9 mouse cellular contexts compared by ENCODE assay signal in genomic region chr9:57504891-57505290, GRCm38 (mm10). TPM values are rescaled to one million over a fixed set of nuclear protein-coding genes. Genes with fewer than 3 reads are reported as not detected.
DNase-seq lines count a peak whose midpoint lies in the region; ATAC-seq and TF ChIP-seq lines count a peak whose summit lies in the region.
"Had no signal": no experiment of that assay in that cellular context is flagged by ENCODE, and none has a peak within 500 bp of the region (broad histone marks: within the 10 kb centered on the region; RNA-seq: fewer than 3 reads in every experiment).

No protein-coding gene starts in this region.

- peak overlapping the region; percentile 70 for H3K9ac ChIP-seq in heart, embryonic 14.5 days (ENCODE audit: low read length)
- H3K9ac ChIP-seq in hindbrain, embryonic 15.5 days = 0 out of 2 replicates have a peak overlapping the region, but pooled peaks have one; percentile 40
- peak overlapping the region; percentile 51; the same call in 1 of the 2 replicates for H3K9ac ChIP-seq in midbrain, embryonic 14.5 days (replicated peaks; ENCODE audit: low read length)

- H3K27ac ChIP-seq in heart, embryonic 14.5 days (replicated peaks in 1 of 2; ENCODE audit: control insufficient read depth in 1 of 2, insufficient read depth in 1 of 2, low read depth in 2 of 2, low read length in 2 of 2) = peak overlapping the region; percentile 83
- no peak overlapping the region for H3K27ac ChIP-seq in cortical plate, adult 2 months (ENCODE audit: insufficient read depth, low read length)
- no peak overlapping the region for H3K27ac ChIP-seq in hindbrain, embryonic 15.5 days (replicated peaks)
- H3K27ac ChIP-seq in midbrain, embryonic 14.5 days (replicated peaks; ENCODE audit: low read depth, low read length) = peak overlapping the region; percentile 85

- no peak for TF ChIP-seq POLR2A in cortical plate, adult 2 months (IDR thresholded peaks at IDR 0.05; ENCODE audit: extremely low read depth, insufficient read depth, low read length)

- DNase-seq in heart, postnatal 36 days = no peak
- no peak for DNase-seq in midbrain, embryonic 14.5 days
- DNase-seq in layer of hippocampus, postnatal 14 days (ENCODE audit: low spot score in 2 of 2) = no peak
- no peak for DNase-seq in ovary, postnatal 14 days (ENCODE audit: low spot score)
- no peak for DNase-seq in lung, postnatal 36 days

- peak overlapping the region; percentile 98 for H3K4me2 ChIP-seq in heart, embryonic 14.5 days (ENCODE audit: low read length)
- H3K4me2 ChIP-seq in hindbrain, embryonic 15.5 days = peak overlapping the region; percentile 93
- H3K4me2 ChIP-seq in midbrain, embryonic 14.5 days (ENCODE audit: low read length) = peak overlapping the region; percentile 87

- peak overlapping the region in 1 of 2 experiments; percentile 52; a peak in 1 of 4 replicates for H3K4me3 ChIP-seq in heart, embryonic 14.5 days (ENCODE audit: control insufficient read depth in 1 of 2, insufficient read depth in 1 of 2, low read depth in 1 of 2, low read length in 2 of 2)
- H3K4me3 ChIP-seq in cortical plate, adult 2 months (ENCODE audit: insufficient read depth, low read length) = peak overlapping the region; percentile 43; the same call in 1 of the 2 replicates
- peak overlapping the region; percentile 46 for H3K4me3 ChIP-seq in hindbrain, embryonic 15.5 days
- H3K4me3 ChIP-seq in midbrain, embryonic 14.5 days (replicated peaks; ENCODE audit: low read depth, low read length) = peak overlapping the region; percentile 40

- no peak for ATAC-seq in heart, embryonic 14.5 days (ENCODE audit: insufficient number of reproducible peaks, insufficient read depth, low FRiP score, low read depth)
- ATAC-seq in hindbrain, embryonic 15.5 days (ENCODE audit: low FRiP score, low read depth) = no peak
- ATAC-seq in midbrain, embryonic 14.5 days (ENCODE audit: low FRiP score, low TSS enrichment) = no peak

- no peaks in the 10 kb centered on the region for H3K36me3 ChIP-seq in heart, embryonic 14.5 days (ENCODE audit: control insufficient read depth, insufficient read depth, low read length)
- H3K36me3 ChIP-seq in hindbrain, embryonic 15.5 days = no peaks in the 10 kb centered on the region
- no peaks in the 10 kb centered on the region for H3K36me3 ChIP-seq in midbrain, embryonic 14.5 days (ENCODE audit: control insufficient read depth, insufficient read depth, low read length)

- peaks cover 29 to 49% of the 10 kb centered on the region in 2 experiments for H3K4me1 ChIP-seq in heart, embryonic 14.5 days (ENCODE audit: control insufficient read depth in 2 of 2, insufficient read depth in 2 of 2, low read length in 2 of 2)
- H3K4me1 ChIP-seq in cortical plate, adult 2 months (ENCODE audit: control insufficient read depth, insufficient read depth, low read length) = no peaks in the 10 kb centered on the region
- H3K4me1 ChIP-seq in hindbrain, embryonic 15.5 days (replicated peaks) = peaks cover 57% of the 10 kb centered on the region
- H3K4me1 ChIP-seq in midbrain, embryonic 14.5 days (ENCODE audit: control insufficient read depth, insufficient read depth, low read length) = peaks cover 36% of the 10 kb centered on the region

- TF ChIP-seq CTCF in cortical plate, adult 2 months (IDR thresholded peaks at IDR 0.05; ENCODE audit: extremely low read depth, insufficient read depth, low read length) = no peak

- 57% methylated on average over 10 of the region's 10 CpGs for WGBS in heart, embryonic 14.5 days
- WGBS in hindbrain, embryonic 15.5 days = 57% methylated on average over 10 of the region's 10 CpGs
- 44% methylated on average over 10 of the region's 10 CpGs for WGBS in midbrain, embryonic 14.5 days

- H3K9me3 ChIP-seq in heart, embryonic 14.5 days (ENCODE audit: control insufficient read depth, low read length) = no peaks in the 10 kb centered on the region
- no peaks in the 10 kb centered on the region for H3K9me3 ChIP-seq in hindbrain, embryonic 15.5 days
- no peaks in the 10 kb centered on the region for H3K9me3 ChIP-seq in midbrain, embryonic 14.5 days (ENCODE audit: control insufficient read depth, low read length)

- intact Hi-C loops in heart, postnatal 36 days (cut with DNase I) = no loop called here

- peaks cover 46% of the 10 kb centered on the region for H3K27me3 ChIP-seq in heart, embryonic 14.5 days (ENCODE audit: control insufficient read depth, insufficient read depth, low read length)
- H3K27me3 ChIP-seq in hindbrain, embryonic 15.5 days = peaks cover 25% of the 10 kb centered on the region
- H3K27me3 ChIP-seq in midbrain, embryonic 14.5 days (ENCODE audit: control insufficient read depth, insufficient read depth, low read length) = peaks cover 46% of the 10 kb centered on the region

RNA-seq across cellular contexts. Expression of gene Rpp25, which starts 1.1 kb away (rescaled TPM):
- 13.1 and 15.2 TPM in 2 replicates for polyA plus RNA-seq in heart, embryonic 14.5 days (2014; fragmentation: Nextera tagmentation; extraction: Ambion mirVana)
- 1 to 10 TPM; 1.0 to 2.1 TPM for total RNA-seq in heart, postnatal 36 days (2021)
- 15.1 and 16.0 TPM in 2 replicates for polyA plus RNA-seq in cortical plate, adult 2 months (2012; rRNA removed)
- 17.7 and 18.0 TPM in 2 replicates for polyA plus RNA-seq in hindbrain, embryonic 15.5 days (2015; fragmentation: Nextera tagmentation; extraction: Ambion mirVana)
- 28.1 and 30.7 TPM in 2 replicates for polyA plus RNA-seq in midbrain, embryonic 14.5 days (2014; fragmentation: Nextera tagmentation; extraction: Ambion mirVana)
- 10 to 100 TPM in 1 of 2 experiments, 1 to 10 TPM in 1; 8.0 to 12.2 TPM for total RNA-seq in layer of hippocampus, postnatal 14 days (2021)
- polyA plus RNA-seq: erythroblast, embryonic 14.5 days had no signal

RNA-seq across cellular contexts. Expression of gene Cox5a, which starts 16.2 kb away (rescaled TPM):
- 1,689 and 1,756 TPM in 2 replicates for polyA plus RNA-seq in heart, embryonic 14.5 days (2014; fragmentation: Nextera tagmentation; extraction: Ambion mirVana)
- total RNA-seq in heart, postnatal 36 days (2021) = 1,000 to 10,000 TPM; 2,624 to 2,673 TPM
- 384 and 401 TPM in 2 replicates for polyA plus RNA-seq in cortical plate, adult 2 months (2012; rRNA removed)
- polyA plus RNA-seq in hindbrain, embryonic 15.5 days (2015; fragmentation: Nextera tagmentation; extraction: Ambion mirVana) = 894 and 915 TPM in 2 replicates
- polyA plus RNA-seq in midbrain, embryonic 14.5 days (2014; fragmentation: Nextera tagmentation; extraction: Ambion mirVana) = 832 and 924 TPM in 2 replicates
- total RNA-seq in layer of hippocampus, postnatal 14 days (2021) = 100 to 1,000 TPM; 465 to 477 TPM

RNA-seq across cellular contexts. Expression of gene Fam219b, which starts 32.4 kb away (rescaled TPM):
- polyA plus RNA-seq in heart, embryonic 14.5 days (2014; fragmentation: Nextera tagmentation; extraction: Ambion mirVana) = 11.1 and 13.3 TPM in 2 replicates
- 1 to 10 TPM; 7.2 to 8.3 TPM for total RNA-seq in heart, postnatal 36 days (2021)
- polyA plus RNA-seq in cortical plate, adult 2 months (2012; rRNA removed) = 9.5 and 10.9 TPM in 2 replicates
- 25.0 TPM in 2 replicates for polyA plus RNA-seq in hindbrain, embryonic 15.5 days (2015; fragmentation: Nextera tagmentation; extraction: Ambion mirVana)
- polyA plus RNA-seq in midbrain, embryonic 14.5 days (2014; fragmentation: Nextera tagmentation; extraction: Ambion mirVana) = 23.8 and 24.1 TPM in 2 replicates
- 10 to 100 TPM; 20.9 to 23.4 TPM for total RNA-seq in layer of hippocampus, postnatal 14 days (2021)

RNA-seq across cellular contexts. Expression of gene Scamp5, which starts 37.0 kb away (rescaled TPM):
- 4.5 and 6.2 TPM in 2 replicates for polyA plus RNA-seq in heart, embryonic 14.5 days (2014; fragmentation: Nextera tagmentation; extraction: Ambion mirVana)
- 1 to 10 TPM; 5.4 to 6.4 TPM for total RNA-seq in heart, postnatal 36 days (2021)
- 376 and 379 TPM in 2 replicates for polyA plus RNA-seq in cortical plate, adult 2 months (2012; rRNA removed)
- 134 and 139 TPM in 2 replicates for polyA plus RNA-seq in hindbrain, embryonic 15.5 days (2015; fragmentation: Nextera tagmentation; extraction: Ambion mirVana)
- polyA plus RNA-seq in midbrain, embryonic 14.5 days (2014; fragmentation: Nextera tagmentation; extraction: Ambion mirVana) = 98.9 and 109 TPM in 2 replicates
- 100 to 1,000 TPM; 439 to 441 TPM for total RNA-seq in layer of hippocampus, postnatal 14 days (2021)

RNA-seq across cellular contexts. Expression of gene Mpi, which starts 47.7 kb away (rescaled TPM):
- polyA plus RNA-seq in heart, embryonic 14.5 days (2014; fragmentation: Nextera tagmentation; extraction: Ambion mirVana) = 69.2 and 74.3 TPM in 2 replicates
- 100 to 1,000 TPM; 129 to 161 TPM for total RNA-seq in heart, postnatal 36 days (2021)
- polyA plus RNA-seq in cortical plate, adult 2 months (2012; rRNA removed) = 101 and 102 TPM in 2 replicates
- polyA plus RNA-seq in hindbrain, embryonic 15.5 days (2015; fragmentation: Nextera tagmentation; extraction: Ambion mirVana) = 74.7 and 75.9 TPM in 2 replicates
- 53.5 and 56.5 TPM in 2 replicates for polyA plus RNA-seq in midbrain, embryonic 14.5 days (2014; fragmentation: Nextera tagmentation; extraction: Ambion mirVana)
- total RNA-seq in layer of hippocampus, postnatal 14 days (2021) = 10 to 100 TPM; 71.3 to 78.8 TPM

Comparison
In these comparisons a context has a peak if more than half of its experiments do, and no peak if none do; other contexts are left out.
1. H3K27ac ChIP-seq: peak in heart, embryonic 14.5 days (2 of 2) and midbrain, embryonic 14.5 days (single experiment); none in cortical plate, adult 2 months (single experiment) and hindbrain, embryonic 15.5 days (single experiment).
2. Peak in every context shown above with its lines, with median percentiles within 50 percentile points of each other: H3K4me2 ChIP-seq and H3K9ac ChIP-seq.